Mouse (Mus musculus): ENCODE data around the gene Strap.

- TF ChIP-seq CTCF (IDR thresholded peaks at IDR 0.05; ENCODE audit: low read depth), result no peak
- no peak for TF ChIP-seq EP300 (IDR thresholded peaks at IDR 0.05; ENCODE audit: low read depth)
Measured at GRCm38 (mm10) chr6:137775159-137775558, 40.3 kb downstream of the Strap start.

Measured in liver, embryonic 14.5 days (tissue).